Mouse (Mus musculus) hindbrain, postnatal 0 days (tissue): ENCODE measurements around the gene Pou2af1. TPM values are rescaled to one million over a fixed set of nuclear protein-coding genes. Genes with fewer than 3 reads are reported as not detected.

Experiments
- ATAC-seq: fragments of 200-750 bp; cut with Nextera tagmentation; 2 replicates; pipeline ENCODE4 v1.8.0; 2017; ENCODE audit warnings: mild to moderate bottlenecking, moderate TSS enrichment, moderate library complexity
- DNase-seq: peaks from one replicate; pipeline ENCODE4 v3.0.0-alpha.2; 2015; ENCODE audit warnings: low spot score
- H3K27ac ChIP-seq: fragments of 300-500 bp; sonication (generic); 2 replicates; pipeline ENCODE4 v1.5.1; 2014; ENCODE audit warnings: mild to moderate bottlenecking
- H3K27me3 ChIP-seq: fragments of 300-500 bp; sonication (generic); 2 replicates; pipeline ENCODE4 v1.6.1; 2014; ENCODE audit warnings: low read length, mixed read lengths; ENCODE audit not compliant: insufficient read depth
- H3K36me3 ChIP-seq: fragments of 300-500 bp; sonication (generic); 2 replicates; pipeline ENCODE4 v1.6.1; 2014; ENCODE audit warnings: low read length, mixed read lengths; ENCODE audit not compliant: insufficient read depth
- H3K4me1 ChIP-seq: fragments of 300-500 bp; sonication (generic); 2 replicates; pipeline ENCODE4 v1.6.1; 2014; ENCODE audit warnings: antibody characterized with exemption, low read length, mixed read lengths; ENCODE audit not compliant: insufficient read depth
- H3K4me2 ChIP-seq: fragments of 300-500 bp; sonication (generic); 2 replicates; pipeline ENCODE4 v1.6.1; 2014; ENCODE audit warnings: low read depth, mild to moderate bottlenecking, low read length, moderate library complexity, mixed read lengths
- H3K4me3 ChIP-seq: fragments of 300-500 bp; sonication (generic); 2 replicates; pipeline ENCODE4 v1.5.1; 2014; ENCODE audit warnings: low read length
- H3K9ac ChIP-seq: fragments of 300-500 bp; sonication (generic); replicated peaks from 2 replicates; pipeline ENCODE4 v1.6.1; 2014; ENCODE audit warnings: mild to moderate bottlenecking, low read length, moderate library complexity, mixed read lengths
- H3K9me3 ChIP-seq: fragments of 300-500 bp; sonication (generic); 2 replicates; pipeline ENCODE4 v1.6.1; 2016; ENCODE audit warnings: low read length, mixed read lengths
- CTCF ChIP-seq: IDR thresholded peaks from 2 replicates; pipeline ENCODE4 v1.5.1; 2016; ENCODE audit warnings: antibody characterized with exemption, control low read depth, low read depth
- whole genome bisulfite sequencing: fragments of 180-500 bp; shearing (Covaris S2); extraction: QIAGEN DNeasy Blood & Tissue Kit; methylation state at CpG from one replicate; pipeline ENCODE4 v1.1.7; 2014; 5-methylcytosine and 5-hydroxymethylcytosine counted together
- polyA plus RNA-seq: library from polyadenylated mRNA; unstranded; fragments of >200 nt; fragmentation: Nextera tagmentation; extraction: Ambion mirVana; gene quantifications from 2 replicates; pipeline ENCODE4 v1.2.1, GENCODE M21; 2015
- total RNA-seq: library from RNA; depleted of rRNA; stranded (reverse); fragments of >200 nt; gene quantifications from 2 replicates; pipeline ENCODE4 v1.2.3, GENCODE M21; 2014

Gene Pou2af1
- total and polyA plus RNA-seq, 2 experiments from 2014 or later: 0.20 to 0.37 TPM

DNA sequence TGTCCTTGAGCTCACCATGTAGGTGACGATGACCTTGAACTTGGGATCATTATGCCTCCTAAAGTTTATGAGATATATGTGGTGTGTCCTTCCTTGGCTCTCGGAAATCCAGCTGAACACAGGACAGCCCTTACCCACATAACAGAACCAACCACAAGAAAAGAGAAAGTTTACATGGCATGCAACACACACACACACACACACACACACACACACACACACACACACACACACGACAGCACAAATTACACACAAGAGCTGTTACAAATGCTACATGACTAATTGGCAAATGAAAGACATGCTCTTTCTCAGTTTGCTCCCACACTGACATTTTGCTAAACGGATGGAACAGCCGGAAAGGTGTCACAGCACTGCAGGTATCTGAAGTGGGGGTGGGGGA, 27.6 kb upstream of the Pou2af1 start:
- 59% methylated on average over 5 of the region's 5 CpGs for WGBS
- DNase-seq: no peak
- Histone ChIP-seq H3K4me2 (no peak overlapping the region), H3K36me3 (no peaks in the 10 kb centered on the region), H3K9ac (no peak overlapping the region), H3K9me3 (no peaks in the 10 kb centered on the region), H3K27me3 (no peaks in the 10 kb centered on the region), H3K4me1 (no peaks in the 10 kb centered on the region; the same call in 1 of the 2 replicates), H3K27ac (no peak overlapping the region), H3K4me3 (no peak overlapping the region)
- ATAC-seq: no peak
- no peak for TF ChIP-seq CTCF

DNA sequence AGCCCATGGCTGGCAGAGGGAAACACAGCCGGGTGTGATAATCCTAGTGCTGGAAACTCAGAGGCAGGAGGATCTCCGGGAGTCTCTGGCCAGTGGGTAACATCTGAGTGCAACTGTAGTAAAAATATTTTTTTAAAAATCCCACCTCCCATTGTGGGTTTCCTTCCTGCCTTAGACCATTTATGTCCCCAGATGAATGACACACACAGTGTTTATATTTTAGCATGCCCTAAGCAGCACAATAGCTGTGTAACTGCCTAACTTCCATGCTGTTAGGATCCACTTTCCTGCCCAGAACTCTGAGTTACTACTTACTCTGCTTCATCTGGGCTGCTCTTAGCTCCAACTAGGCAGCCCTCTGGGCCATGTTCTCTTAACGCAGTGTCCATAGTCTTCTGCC, 22.9 kb upstream of the Pou2af1 start:
- Histone ChIP-seq H3K27ac (no peak overlapping the region), H3K4me1 (no peaks in the 10 kb centered on the region), H3K4me2 (no peak overlapping the region), H3K36me3 (no peaks in the 10 kb centered on the region), H3K4me3 (no peak overlapping the region), H3K27me3 (no peaks in the 10 kb centered on the region), H3K9ac (no peak overlapping the region), H3K9me3 (no peaks in the 10 kb centered on the region)
- no peak for DNase-seq
- 82% methylated on average over 3 of the region's 3 CpGs for WGBS
- TF ChIP-seq CTCF: no peak
- no peak for ATAC-seq

DNA sequence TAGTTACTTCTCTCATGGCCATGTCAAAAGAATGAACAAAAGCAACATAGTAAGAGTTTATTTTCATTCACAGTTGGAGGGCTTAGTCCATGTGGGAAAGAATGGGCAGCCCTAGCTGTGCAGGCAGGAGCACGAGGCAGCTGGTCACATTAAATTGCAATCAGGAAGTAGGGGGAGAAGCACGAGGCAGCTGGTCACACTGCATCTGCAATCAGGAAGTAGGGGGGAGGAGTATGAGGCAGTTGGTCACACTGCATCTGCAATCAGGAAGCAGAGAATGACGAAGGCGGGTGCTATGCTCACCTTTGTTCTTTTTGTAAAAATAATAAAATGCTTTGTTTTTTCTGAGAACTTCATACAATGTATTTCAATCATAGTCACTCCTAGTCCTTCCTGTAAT, 18.7 kb upstream of the Pou2af1 start:
- H3K4me2 ChIP-seq: no peak overlapping the region
- no peaks in the 10 kb centered on the region for H3K9me3 ChIP-seq
- no peak overlapping the region for H3K27ac ChIP-seq
- no peak for TF ChIP-seq CTCF
- H3K4me1 ChIP-seq: no peaks in the 10 kb centered on the region
- no peaks in the 10 kb centered on the region for H3K27me3 ChIP-seq
- WGBS: 68% methylated on average over 4 of the region's 4 CpGs
- ATAC-seq (no peak), DNase-seq (no peak)
- H3K4me3 ChIP-seq: no peak overlapping the region
- H3K9ac ChIP-seq: no peak overlapping the region
- H3K36me3 ChIP-seq: no peaks in the 10 kb centered on the region

DNA sequence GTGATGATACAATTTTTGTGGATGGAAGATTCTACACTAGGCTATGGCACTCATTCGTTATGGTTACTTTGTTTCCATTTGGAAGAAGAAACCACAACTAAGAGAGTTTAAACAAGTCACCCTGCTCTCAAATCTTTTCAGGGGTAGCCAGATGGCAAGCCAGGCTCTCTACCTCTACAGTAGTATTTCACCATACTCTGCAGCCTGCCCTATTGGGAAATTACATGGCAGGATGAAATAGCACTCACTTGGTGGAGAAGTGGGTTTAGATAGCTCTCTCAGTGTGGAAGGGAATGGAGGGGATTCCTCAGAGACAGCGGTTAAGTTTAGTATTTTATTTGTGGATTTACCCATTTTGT, 4.6 kb upstream of the Pou2af1 start:
- TF ChIP-seq CTCF: no peak

DNA sequence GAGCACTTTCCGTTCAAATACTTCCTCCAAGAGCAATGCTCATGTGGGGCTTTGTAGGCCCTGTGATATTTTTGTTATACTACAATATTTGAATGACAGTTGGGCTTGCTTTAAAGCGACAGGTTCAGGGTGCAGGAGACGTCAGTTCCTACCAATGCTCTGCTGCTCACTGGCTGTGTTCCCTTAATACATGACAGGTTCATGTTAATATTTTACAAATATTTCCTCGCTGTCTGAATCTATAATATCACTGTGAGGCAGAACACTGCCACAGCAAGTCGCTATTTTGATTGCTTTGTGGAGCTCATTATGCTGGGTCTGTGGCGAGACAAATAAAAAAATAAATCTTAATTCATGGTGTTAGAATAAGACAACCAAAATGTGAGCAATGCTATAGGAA, 2.3 kb upstream of the Pou2af1 start:
- Histone ChIP-seq H3K27me3 (no peaks in the 10 kb centered on the region), H3K9ac (no peak overlapping the region), H3K9me3 (no peaks in the 10 kb centered on the region), H3K27ac (no peak overlapping the region), H3K4me1 (no peaks in the 10 kb centered on the region), H3K36me3 (no peaks in the 10 kb centered on the region), H3K4me3 (no peak overlapping the region), H3K4me2 (no peak overlapping the region)
- WGBS: 60% methylated on average over 6 of the region's 6 CpGs
- TF ChIP-seq CTCF: no peak
- ATAC-seq: no peak
- DNase-seq: no peak

More for the DNA sequence above, 4.6 kb upstream of the Pou2af1 start:
- Histone ChIP-seq H3K9ac (no peak overlapping the region), H3K9me3 (no peaks in the 10 kb centered on the region), H3K27me3 (no peaks in the 10 kb centered on the region), H3K4me3 (no peak overlapping the region), H3K4me1 (no peaks in the 10 kb centered on the region), H3K27ac (no peak overlapping the region), H3K4me2 (no peak overlapping the region), H3K36me3 (no peaks in the 10 kb centered on the region)
- ATAC-seq (no peak), DNase-seq (peak; percentile 30)
- WGBS: 73% methylated on average over 2 of the region's 2 CpGs

DNA sequence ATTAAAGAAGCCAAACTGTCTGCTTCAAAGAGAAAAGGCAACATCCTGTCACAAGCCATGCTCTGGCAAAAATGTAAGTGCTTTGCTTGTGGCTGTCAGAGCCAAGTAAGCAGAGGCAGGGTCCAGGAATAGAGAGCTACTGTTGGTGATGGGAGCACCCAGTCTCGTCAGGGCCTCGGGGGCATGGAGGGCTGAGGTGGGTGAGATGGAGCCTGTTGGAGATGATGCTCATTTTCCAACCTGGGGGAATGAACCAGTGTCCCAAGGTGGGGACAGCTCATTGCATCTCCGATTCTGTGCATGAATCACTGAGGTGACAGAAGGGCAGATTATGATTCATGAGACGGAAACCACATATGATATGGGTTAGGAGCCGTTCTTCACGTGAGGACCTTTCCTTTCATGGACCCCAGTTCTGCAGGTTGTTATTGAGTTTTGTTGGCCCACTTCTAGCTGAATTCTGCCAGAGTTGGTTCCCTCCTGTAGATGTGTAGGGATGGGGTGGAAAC, 275 bp downstream of the Pou2af1 start:
- no peak for TF ChIP-seq CTCF
- WGBS: 94% methylated on average over 6 of the region's 6 CpGs
- H3K9ac ChIP-seq: no peak overlapping the region
- no peaks in the 10 kb centered on the region for H3K4me1 ChIP-seq
- H3K27me3 ChIP-seq: no peaks in the 10 kb centered on the region
- DNase-seq (no peak), ATAC-seq (no peak)
- H3K27ac ChIP-seq: no peak overlapping the region
- H3K4me3 ChIP-seq: no peak overlapping the region
- no peak overlapping the region for H3K4me2 ChIP-seq
- no peaks in the 10 kb centered on the region for H3K36me3 ChIP-seq
- no peaks in the 10 kb centered on the region for H3K9me3 ChIP-seq

DNA sequence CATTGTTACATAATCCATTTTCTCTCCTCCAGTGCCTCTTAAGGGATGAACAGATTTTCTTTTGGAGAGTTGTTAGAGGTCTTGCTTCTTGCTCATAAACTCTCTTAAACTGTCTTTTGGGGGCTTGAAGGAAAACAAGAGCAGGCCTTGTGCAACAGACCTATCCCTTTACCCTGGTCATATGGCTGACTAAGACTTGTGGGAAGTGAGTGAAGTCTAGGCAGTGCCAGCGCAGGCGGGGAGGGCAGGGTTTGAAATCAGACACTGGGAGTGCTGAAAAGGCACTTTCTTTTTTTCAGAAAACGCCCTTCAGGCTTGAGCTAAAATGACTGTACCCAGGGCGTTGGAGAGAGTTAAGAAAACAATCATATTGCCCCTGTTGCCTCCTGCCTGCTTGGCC, 1.8 kb downstream of the Pou2af1 start:
- 66% methylated on average over 4 of the region's 4 CpGs for WGBS
- Histone ChIP-seq H3K4me2 (no peak overlapping the region), H3K9ac (no peak overlapping the region), H3K27me3 (no peaks in the 10 kb centered on the region), H3K4me3 (no peak overlapping the region), H3K4me1 (no peaks in the 10 kb centered on the region), H3K27ac (no peak overlapping the region), H3K36me3 (no peaks in the 10 kb centered on the region), H3K9me3 (no peaks in the 10 kb centered on the region)
- ATAC-seq: no peak
- no peak for TF ChIP-seq CTCF
- DNase-seq: no peak
